Mouse (Mus musculus): ENCODE results near the gene Copg2. TPM values are rescaled to one million over a fixed set of nuclear protein-coding genes. Genes with fewer than 3 reads are reported as not detected.

Copg2 gene
- total RNA-seq, 2 experiments from 2014 or later: 31.0 to 32.3 TPM

- no peak for DNase-seq
These were observed 162.1 kb downstream of the Copg2 start for GRCm38 (mm10) chr6:30734465-30734864.

GRCm38 (mm10) chr6:30732571-30733130 lies 163.9 kb downstream of the Copg2 start:
- no peak for DNase-seq

GRCm38 (mm10) chr6:30730301-30730971 lies 166.2 kb downstream of the Copg2 start:
- no peak for DNase-seq

- no peak for DNase-seq
These were observed 173.3 kb downstream of the Copg2 start, which contains the start of gene Mest for GRCm38 (mm10) chr6:30723331-30723730. Gene Mest, plus strand, starts transcription at chr6:30723547.

DNA sequence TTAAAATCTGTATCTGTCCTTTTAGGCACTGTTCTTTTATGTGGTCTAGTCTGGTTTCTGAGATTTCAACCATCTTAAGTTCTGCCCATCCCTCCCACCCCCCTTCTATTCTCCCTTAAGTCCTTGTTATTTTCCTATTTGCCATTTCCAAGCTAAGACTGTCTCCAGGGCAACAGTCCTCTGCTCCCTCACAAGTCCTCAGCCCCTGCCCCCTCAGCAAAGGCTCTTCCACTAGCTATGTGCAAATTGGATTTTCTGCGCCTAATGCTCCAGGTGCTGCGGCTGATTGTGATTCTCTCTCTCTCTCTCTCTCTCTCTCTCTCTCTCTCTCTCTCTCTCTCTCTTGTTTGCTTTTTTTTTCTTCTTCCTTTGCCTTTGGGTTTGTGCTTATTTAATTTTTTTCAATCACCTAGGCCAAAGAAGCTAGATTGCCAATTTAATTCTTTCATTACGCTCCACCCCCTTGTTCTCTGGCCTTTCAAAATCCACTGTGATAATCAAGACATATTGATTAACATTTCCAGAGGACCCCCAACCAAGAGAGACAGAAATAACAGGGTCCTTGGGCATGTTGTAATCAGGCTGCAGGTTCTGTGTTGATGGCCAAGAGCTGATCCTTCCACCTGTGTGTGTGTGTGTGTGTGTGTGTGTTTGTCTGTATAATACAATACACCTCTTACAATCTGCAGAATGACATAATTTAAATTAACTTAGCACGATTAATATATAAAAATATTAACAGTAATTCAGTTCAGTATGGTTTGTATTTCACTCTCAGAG lies 174.0 kb downstream of the Copg2 start:
- no peak for DNase-seq

GRCm38 (mm10) chr6:30716796-30717195 lies 179.8 kb downstream of the Copg2 start:
- no peak for DNase-seq

- DNase-seq: no peak
These were observed 181.6 kb downstream of the Copg2 start for GRCm38 (mm10) chr6:30714891-30715471.

DNA sequence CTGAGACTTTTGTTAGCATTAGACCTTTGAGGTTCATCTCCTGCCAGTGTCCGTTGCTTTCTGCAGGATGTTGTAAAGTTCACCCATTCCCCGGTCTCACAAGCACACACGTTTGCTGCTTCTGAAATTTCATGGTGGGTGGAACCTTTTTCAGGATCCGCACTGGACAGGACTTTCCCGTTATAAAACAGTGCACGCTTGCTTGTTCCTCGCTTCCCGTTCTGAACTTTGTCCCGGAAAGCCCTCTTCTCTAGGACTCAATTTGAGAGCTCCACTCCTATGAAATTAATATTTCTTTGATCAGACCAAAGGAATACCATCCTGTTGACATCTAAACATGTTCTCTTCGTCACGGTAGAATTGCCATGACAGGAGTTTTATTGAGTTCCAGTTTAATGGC lies 182.7 kb downstream of the Copg2 start:
- DNase-seq: no peak

DNA sequence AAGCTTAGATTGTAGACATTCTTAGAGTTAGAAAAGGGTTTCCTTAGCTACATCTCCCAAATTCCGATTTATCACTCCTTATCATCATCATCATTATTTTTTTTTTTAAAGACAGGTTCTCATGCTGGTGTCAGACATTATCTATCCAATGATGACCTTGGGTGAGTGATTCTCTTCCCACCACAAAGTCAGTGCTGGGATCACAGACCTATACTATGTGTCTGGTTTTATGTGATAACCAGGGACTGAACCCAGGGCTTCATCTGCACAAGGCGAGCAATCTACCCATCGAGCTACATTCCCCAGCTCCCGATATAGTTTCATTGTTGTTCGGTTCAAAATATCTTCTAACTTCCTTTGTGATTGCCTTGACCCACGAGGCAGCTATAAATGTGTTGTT lies 183.1 kb downstream of the Copg2 start:
- no peak for DNase-seq

- no peak for DNase-seq
These were observed 184.1 kb downstream of the Copg2 start for GRCm38 (mm10) chr6:30712484-30712883.

- DNase-seq: no peak
These were observed 185.2 kb downstream of the Copg2 start for GRCm38 (mm10) chr6:30711365-30711763.

DNA sequence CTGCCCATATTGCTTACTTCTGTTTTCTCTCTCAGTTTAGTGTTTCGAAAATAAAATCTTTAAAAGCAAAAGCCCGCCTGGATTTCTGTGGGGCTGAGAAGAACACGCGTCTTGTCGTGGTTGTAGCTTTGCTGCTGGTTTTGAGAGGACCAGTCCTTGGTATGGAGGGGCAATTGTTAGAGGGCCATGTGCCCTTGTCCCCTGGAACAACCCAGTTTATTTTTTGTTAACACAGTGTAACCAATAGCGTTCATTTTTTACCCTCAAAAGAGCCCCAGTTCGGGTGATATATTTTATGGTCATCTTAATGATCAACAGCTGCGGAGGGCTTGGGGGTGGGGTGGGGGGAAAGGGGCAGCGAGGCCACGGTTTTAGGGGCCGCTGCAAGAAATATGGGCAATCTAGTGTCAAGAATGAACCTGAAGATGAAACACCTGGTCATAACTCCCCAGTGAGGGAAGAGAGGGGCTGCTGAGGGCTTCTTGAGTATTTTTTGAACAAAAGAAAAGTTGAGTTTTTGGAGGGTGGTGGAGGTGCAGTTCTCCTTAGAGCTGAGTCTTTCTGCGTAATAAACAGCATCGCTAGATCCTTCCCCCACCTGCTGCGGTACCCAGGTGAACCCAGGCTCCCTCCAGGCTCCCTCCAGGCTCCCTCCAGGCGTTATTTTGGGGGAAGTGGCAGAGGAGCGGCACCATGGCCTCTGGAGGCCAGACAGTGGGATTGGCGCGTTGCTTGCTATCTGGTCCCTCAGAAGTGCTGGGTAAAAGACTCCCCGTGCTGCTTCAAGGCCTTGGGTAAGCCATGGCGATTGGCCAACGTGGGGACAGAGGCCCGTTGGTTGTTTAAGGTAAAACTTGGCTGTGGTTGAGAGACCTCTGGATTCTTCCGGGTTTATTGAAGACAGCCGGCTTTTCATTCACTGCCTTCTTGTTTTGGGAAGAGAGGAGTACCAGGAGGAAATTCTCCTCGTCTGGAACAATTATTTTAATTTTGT lies 185.9 kb downstream of the Copg2 start:
- no peak for DNase-seq

DNA sequence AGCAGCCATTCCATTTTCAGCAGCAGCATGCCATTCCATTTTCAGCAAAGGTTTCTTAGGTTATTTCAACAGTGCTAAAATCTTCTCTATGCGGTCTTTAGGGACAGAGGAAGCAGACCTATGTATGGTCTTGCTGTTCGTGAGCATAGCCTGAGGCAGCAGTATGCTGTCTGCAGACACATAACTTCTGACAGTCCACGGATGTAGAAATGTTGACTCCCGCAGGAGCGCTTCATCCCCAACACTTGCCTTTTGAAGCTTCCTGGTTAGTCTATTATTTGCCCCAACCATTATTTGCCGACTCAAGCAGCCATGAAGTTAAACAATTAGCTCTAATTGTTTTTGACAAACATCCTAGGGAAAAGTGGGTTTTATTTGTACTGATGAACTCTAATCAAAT lies 187.5 kb downstream of the Copg2 start:
- DNase-seq: no peak

DNA sequence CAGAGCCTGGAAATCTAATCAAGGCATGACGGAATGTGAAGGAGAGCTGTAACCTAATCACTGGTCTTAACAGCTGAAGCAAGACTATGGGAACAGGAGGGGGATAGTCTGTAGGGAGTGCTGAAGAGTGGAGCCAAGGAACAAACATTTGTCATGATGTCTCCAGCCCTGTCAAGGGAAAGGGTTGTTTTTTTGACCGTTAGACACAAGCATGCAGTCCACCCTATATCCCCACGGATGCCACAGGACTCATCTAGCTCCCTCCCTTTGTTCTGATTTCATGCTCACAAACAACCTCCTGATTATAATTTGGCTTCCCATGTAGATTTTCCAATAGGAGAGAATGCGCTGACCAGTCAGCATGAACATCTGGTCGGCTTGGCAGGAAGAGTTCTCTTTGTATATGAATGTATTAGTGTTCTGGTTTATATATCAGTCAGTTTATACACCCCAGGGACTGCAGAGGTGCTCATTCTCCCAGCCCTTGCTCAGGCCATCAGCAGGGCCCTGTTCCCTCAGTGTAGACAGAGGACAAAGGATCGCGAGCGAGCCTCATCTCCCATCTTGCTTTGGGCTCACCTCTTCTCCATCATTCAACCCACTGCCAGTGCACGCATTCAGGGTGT lies 192.5 kb downstream of the Copg2 start:
- DNase-seq: no peak

DNA sequence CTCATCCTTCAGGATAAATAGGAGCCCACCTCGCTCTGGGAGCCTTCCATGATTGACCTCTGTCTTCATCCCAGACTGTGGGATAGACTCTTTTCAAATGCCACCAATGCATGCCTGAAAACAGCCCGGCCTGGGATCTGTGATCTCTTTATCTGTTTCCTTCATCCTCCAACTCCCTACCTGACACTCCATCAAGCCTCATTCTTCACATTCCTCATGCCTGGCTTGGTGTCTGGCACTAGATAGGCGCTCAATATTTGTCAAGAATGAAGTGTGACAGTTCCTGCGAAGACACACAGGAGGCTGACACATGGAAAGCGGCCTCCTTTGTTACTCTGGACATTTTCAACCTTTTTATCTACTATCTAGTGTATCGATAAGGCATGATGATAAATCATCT lies 193.1 kb downstream of the Copg2 start:
- DNase-seq: no peak

GRCm38 (mm10) chr6:30702881-30703280 lies 193.7 kb downstream of the Copg2 start:
- no peak for DNase-seq

DNA sequence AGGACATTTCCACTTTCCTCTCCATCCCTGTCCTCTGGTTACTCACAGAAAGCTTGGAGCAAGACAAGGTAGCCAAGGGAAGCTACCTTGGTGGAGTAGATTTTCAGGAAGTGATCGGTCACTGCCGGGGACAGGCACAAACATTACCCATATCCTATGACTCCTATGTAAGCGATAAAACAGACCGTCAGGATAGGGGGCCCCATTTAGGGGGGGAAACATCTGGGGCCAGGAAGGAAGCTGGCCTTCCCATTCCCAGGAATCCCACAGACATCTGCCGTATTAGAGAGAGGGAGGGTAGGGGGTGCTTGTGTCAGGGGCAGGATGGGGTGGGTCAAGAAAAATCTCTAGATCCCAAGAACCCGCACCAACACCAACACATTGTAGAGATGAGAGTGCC lies 196.4 kb downstream of the Copg2 start:
- no peak for DNase-seq

DNA sequence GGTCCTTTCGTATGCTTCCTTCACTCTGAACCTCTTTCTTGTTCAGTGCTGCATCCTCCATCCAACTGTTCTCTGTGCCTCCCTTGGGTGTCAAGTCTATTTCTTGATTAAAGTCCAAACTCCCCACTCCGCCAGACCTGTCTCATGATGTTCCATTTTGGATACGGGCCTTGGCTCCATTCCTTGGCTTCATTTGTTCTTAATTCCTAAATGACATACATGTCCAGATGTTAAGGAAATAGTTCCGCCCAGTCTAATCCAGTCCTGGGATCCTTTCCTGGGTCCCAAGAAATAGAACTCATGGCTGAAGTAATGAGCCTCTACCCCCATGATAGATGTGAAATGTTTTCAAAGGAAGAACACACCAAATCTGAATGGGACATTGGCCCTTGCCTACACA lies 198.6 kb downstream of the Copg2 start:
- DNase-seq: peak; percentile 42
